8 mouse cellular contexts compared by ENCODE assay signal in genomic region chr13:23757211-23757773, GRCm38 (mm10). TPM values are rescaled to one million over a fixed set of nuclear protein-coding genes. Genes with fewer than 3 reads are reported as not detected.
DNase-seq lines count a peak whose midpoint lies in the region; ATAC-seq and TF ChIP-seq lines count a peak whose summit lies in the region.

No protein-coding gene starts in this region.

- no peak for TF ChIP-seq CTCF in layer of hippocampus, adult 2 months (conservative IDR thresholded peaks at IDR 0.05)

- ATAC-seq in forebrain, embryonic 16.5 days = no peak; the same call in 1 of the 2 replicates

- H3K27ac ChIP-seq in layer of hippocampus, adult 2 months = peak overlapping the region; percentile 81
- H3K27ac ChIP-seq in forebrain, embryonic 16.5 days (ENCODE audit: low read length) = peak overlapping the region; percentile 77
- H3K27ac ChIP-seq in macrophage = peak overlapping the region; percentile 57

- H3K36me3 ChIP-seq in forebrain, embryonic 16.5 days (ENCODE audit: control insufficient read depth, insufficient read depth) = no peaks in the 10 kb centered on the region
- H3K36me3 ChIP-seq in macrophage (ENCODE audit: inconsistent target) = no peaks in the 10 kb centered on the region

- H3K79me2 ChIP-seq in macrophage (ENCODE audit: inconsistent target) = no peaks in the 10 kb centered on the region

- H3K9me3 ChIP-seq in forebrain, embryonic 16.5 days (ENCODE audit: control insufficient read depth, low read length) = no peaks in the 10 kb centered on the region

- no peaks in the 10 kb centered on the region for H3K27me3 ChIP-seq in forebrain, embryonic 16.5 days (replicated peaks; ENCODE audit: control insufficient read depth, insufficient read depth, low read length)

- peak overlapping the region; percentile 53 for H3K9ac ChIP-seq in forebrain, embryonic 16.5 days (replicated peaks; ENCODE audit: low read depth, low read length)

- DNase-seq in layer of hippocampus, adult 2 months (ENCODE audit: low spot score in 2 of 2) = peak in 1 of 2 experiments; percentile 24
- DNase-seq in layer of hippocampus, adult 11-12 months (ENCODE audit: low spot score) = no peak
- peak; percentile 94 for DNase-seq in R1 (ENCODE audit: low read depth, low spot score)
- DNase-seq in testis, postnatal 14 days (ENCODE audit: low spot score) = peak; percentile 73
- no peak for DNase-seq in adrenal gland, adult 2 months
- DNase-seq in layer of hippocampus, adult 9-10 months (ENCODE audit: low spot score) = no peak

- peak overlapping the region; percentile 72 for H3K4me2 ChIP-seq in forebrain, embryonic 16.5 days (ENCODE audit: low read length)

- H3K4me3 ChIP-seq in layer of hippocampus, adult 2 months = peak overlapping the region; percentile 48
- peak overlapping the region; percentile 40 for H3K4me3 ChIP-seq in forebrain, embryonic 16.5 days (replicated peaks; ENCODE audit: low read length)
- peak overlapping the region; percentile 16 for H3K4me3 ChIP-seq in macrophage (ENCODE audit: inconsistent target)

- 2% methylated on average over 16 of the region's 23 CpGs for WGBS in forebrain, embryonic 16.5 days
- 5% methylated on average over 12 of the region's 23 CpGs for WGBS in macrophage (ENCODE audit: missing documents)

- peaks cover 21% of the 10 kb centered on the region for H3K4me1 ChIP-seq in forebrain, embryonic 16.5 days (replicated peaks; ENCODE audit: control insufficient read depth, insufficient read depth, low read length)

RNA-seq across cellular contexts. Expression of gene Hist1h4b, which starts 0.5 kb away (rescaled TPM):
- 10 to 100 TPM; 70.9 to 73.8 TPM for total RNA-seq in layer of hippocampus, adult 2 months (2021)
- 1.5 TPM in 1 of 2 replicates, not detected in the other for polyA plus RNA-seq in forebrain, embryonic 16.5 days (2015; fragmentation: Nextera tagmentation; extraction: Ambion mirVana)
- 10 to 100 TPM in 18 of 26 experiments, 1 to 10 TPM in 5, not detected in 3; 4.5 to 72.5 (median 15.5) TPM for total RNA-seq in macrophage (2018; cell fraction: chromatin; rRNA removed)
- 100 to 1,000 TPM in 2 of 26 experiments, 10 to 100 TPM in 24; 12.7 to 122 (median 32.5) TPM for total RNA-seq in macrophage (2018; cell fraction: cytosol; rRNA removed)
- total RNA-seq in macrophage (2018; cell fraction: nucleus; rRNA removed) = 100 to 1,000 TPM in 1 of 26 experiments, 10 to 100 TPM in 19, 1 to 10 TPM in 5, not detected in 1; 5.5 to 124 (median 19.4) TPM
- 0.99 TPM in 1 of 3 replicates, not detected in the others for polyA plus RNA-seq in macrophage (2018)
- 10 to 100 TPM; 64.3 to 65.2 TPM for total RNA-seq in adrenal gland, adult 2 months (2021)
- polyA plus RNA-seq in adrenal gland, adult 2 months (2012; rRNA removed) = 2.4 and 3.9 TPM in 2 replicates

RNA-seq across cellular contexts. Expression of gene Hist1h4a, which starts 3.7 kb away (rescaled TPM):
- total RNA-seq in layer of hippocampus, adult 2 months (2021) = 10 to 100 TPM; 46.0 to 55.3 TPM
- polyA plus RNA-seq in forebrain, embryonic 16.5 days (2015; fragmentation: Nextera tagmentation; extraction: Ambion mirVana) = not detected in 2 replicates
- 10 to 100 TPM in 1 of 26 experiments, 1 to 10 TPM in 13, not detected in 12; 1.7 to 19.1 (median 4.2) TPM for total RNA-seq in macrophage (2018; cell fraction: chromatin; rRNA removed)
- total RNA-seq in macrophage (2018; cell fraction: cytosol; rRNA removed) = 10 to 100 TPM in 19 of 26 experiments, 1 to 10 TPM in 7; 5.3 to 39.2 (median 14.2) TPM
- total RNA-seq in macrophage (2018; cell fraction: nucleus; rRNA removed) = 10 to 100 TPM in 3 of 26 experiments, 1 to 10 TPM in 17, not detected in 6; 1.7 to 19.3 (median 5.2) TPM
- polyA plus RNA-seq in macrophage (2018) = not detected in 3 replicates
- 10 to 100 TPM; 21.1 to 26.3 TPM for total RNA-seq in adrenal gland, adult 2 months (2021)
- polyA plus RNA-seq in adrenal gland, adult 2 months (2012; rRNA removed) = 0.36 and 2.1 TPM in 2 replicates

RNA-seq across cellular contexts. Expression of gene Hist1h3a, which starts 4.9 kb away (rescaled TPM):
- 10 to 100 TPM; 35.0 to 41.6 TPM for total RNA-seq in layer of hippocampus, adult 2 months (2021)
- 1.5 and 1.9 TPM in 2 replicates for polyA plus RNA-seq in forebrain, embryonic 16.5 days (2015; fragmentation: Nextera tagmentation; extraction: Ambion mirVana)
- 10 to 100 TPM in 5 of 26 experiments, 1 to 10 TPM in 12, not detected in 9; 3.3 to 49.0 (median 5.9) TPM for total RNA-seq in macrophage (2018; cell fraction: chromatin; rRNA removed)
- 10 to 100 TPM in 17 of 26 experiments, 1 to 10 TPM in 9; 3.3 to 36.0 (median 11.7) TPM for total RNA-seq in macrophage (2018; cell fraction: cytosol; rRNA removed)
- 10 to 100 TPM in 7 of 26 experiments, 1 to 10 TPM in 15, not detected in 4; 2.1 to 57.8 (median 5.7) TPM for total RNA-seq in macrophage (2018; cell fraction: nucleus; rRNA removed)
- polyA plus RNA-seq in macrophage (2018) = not detected in 3 replicates
- total RNA-seq in adrenal gland, adult 2 months (2021) = 10 to 100 TPM; 32.5 to 35.7 TPM
- 4.2 and 6.6 TPM in 2 replicates for polyA plus RNA-seq in adrenal gland, adult 2 months (2012; rRNA removed)

RNA-seq across cellular contexts. Expression of gene Hist1h3b, which starts 5.2 kb away (rescaled TPM):
- total RNA-seq in layer of hippocampus, adult 2 months (2021) = 10 to 100 TPM; 13.6 to 15.0 TPM
- polyA plus RNA-seq in forebrain, embryonic 16.5 days (2015; fragmentation: Nextera tagmentation; extraction: Ambion mirVana) = 4.9 and 6.7 TPM in 2 replicates
- 10 to 100 TPM in 1 of 26 experiments, 1 to 10 TPM in 2, not detected in 23; 2.2 to 11.6 (median 4.5) TPM for total RNA-seq in macrophage (2018; cell fraction: chromatin; rRNA removed)
- total RNA-seq in macrophage (2018; cell fraction: cytosol; rRNA removed) = 10 to 100 TPM in 15 of 26 experiments, 1 to 10 TPM in 11; 2.2 to 40.1 (median 11.7) TPM
- 10 to 100 TPM in 1 of 26 experiments, 1 to 10 TPM in 15, not detected in 10; 1.2 to 19.8 (median 2.5) TPM for total RNA-seq in macrophage (2018; cell fraction: nucleus; rRNA removed)
- polyA plus RNA-seq in macrophage (2018) = not detected in 3 replicates
- total RNA-seq in adrenal gland, adult 2 months (2021) = 10 to 100 TPM; 25.0 to 32.1 TPM
- polyA plus RNA-seq in adrenal gland, adult 2 months (2012; rRNA removed) = 2.5 and 3.2 TPM in 2 replicates

RNA-seq across cellular contexts. Expression of gene Hist1h1a, which starts 6.2 kb away (rescaled TPM):
- 10 to 100 TPM; 18.5 to 18.9 TPM for total RNA-seq in layer of hippocampus, adult 2 months (2021)
- 0.70 and 1.0 TPM in 2 replicates for polyA plus RNA-seq in forebrain, embryonic 16.5 days (2015; fragmentation: Nextera tagmentation; extraction: Ambion mirVana)
- total RNA-seq in macrophage (2018; cell fraction: chromatin; rRNA removed) = 10 to 100 TPM in 9 of 26 experiments, 1 to 10 TPM in 13, not detected in 4; 1.6 to 48.0 (median 6.9) TPM
- 10 to 100 TPM in 19 of 26 experiments, 1 to 10 TPM in 7; 3.7 to 40.5 (median 16.0) TPM for total RNA-seq in macrophage (2018; cell fraction: cytosol; rRNA removed)
- total RNA-seq in macrophage (2018; cell fraction: nucleus; rRNA removed) = 10 to 100 TPM in 7 of 26 experiments, 1 to 10 TPM in 19; 1.6 to 84.4 (median 6.7) TPM
- 0.43 TPM in 1 of 3 replicates, not detected in the others for polyA plus RNA-seq in macrophage (2018)
- total RNA-seq in adrenal gland, adult 2 months (2021) = 10 to 100 TPM; 11.0 to 19.6 TPM
- 0.21 and 0.25 TPM in 2 replicates for polyA plus RNA-seq in adrenal gland, adult 2 months (2012; rRNA removed)

Comparison
In these comparisons a context has a peak if more than half of its experiments do, and no peak if none do; other contexts are left out.
1. DNase-seq: peak in R1 (single experiment) and testis, postnatal 14 days (single experiment); none in layer of hippocampus, adult 11-12 months (single experiment), adrenal gland, adult 2 months (single experiment) and layer of hippocampus, adult 9-10 months (single experiment).
2. Peak in every context shown above with its lines, with median percentiles within 50 percentile points of each other: H3K27ac ChIP-seq and H3K4me3 ChIP-seq.